Mouse (Mus musculus) small intestine, adult 2 months (tissue): ENCODE measurements at regions not wholly inside any gene's neighbourhood (a gene's known extent, or its start where the extent isn't known, plus 50 kb on each side); places are given as distances from the start of the nearest gene placed in this dataset.

Source experiments
- H3K27ac ChIP-seq: fragments of 200-500 bp; 2 replicates; pipeline ENCODE4 v1.5.1; 2012; ENCODE audit warnings: low read depth, low read length, control low read depth, inconsistent platforms; ENCODE audit not compliant: insufficient read depth
- H3K27me3 ChIP-seq: fragments of 200-500 bp; 2 replicates; pipeline ENCODE4 v1.6.1; 2012; ENCODE audit warnings: mild to moderate bottlenecking, moderate library complexity, low read length, inconsistent platforms; ENCODE audit not compliant: control insufficient read depth, insufficient read depth
- H3K36me3 ChIP-seq: fragments of 200-500 bp; 2 replicates; pipeline ENCODE4 v1.6.1; 2012; ENCODE audit warnings: mild to moderate bottlenecking, low read length, control low read depth, inconsistent platforms; ENCODE audit not compliant: control insufficient read depth, insufficient read depth
- H3K4me1 ChIP-seq: fragments of 200-500 bp; 2 replicates; pipeline ENCODE4 v1.6.1; 2012; ENCODE audit warnings: low read length, inconsistent platforms, mixed read lengths; ENCODE audit not compliant: control insufficient read depth, insufficient read depth, insufficient read length
- H3K4me3 ChIP-seq: fragments of 200-500 bp; 2 replicates; pipeline ENCODE4 v1.5.1; 2012; ENCODE audit warnings: low read depth, mild to moderate bottlenecking, control low read depth, inconsistent platforms, low read length, moderate library complexity
- CTCF ChIP-seq: fragments of 200-500 bp; IDR thresholded peaks from 2 replicates; pipeline ENCODE4 v1.5.1; 2012; ENCODE audit warnings: low read depth, mild to moderate bottlenecking, control low read depth, inconsistent platforms, low read length, moderate library complexity, mixed read lengths; ENCODE audit not compliant: insufficient replicate concordance, insufficient read length; ENCODE audit errors: extremely low read depth
- POLR2A ChIP-seq: fragments of 200-500 bp; IDR thresholded peaks from 2 replicates; pipeline ENCODE4 v1.6.1; 2012; ENCODE audit warnings: low read depth, mild to moderate bottlenecking, control low read depth, inconsistent platforms, low read length, moderate library complexity
- WGBS: fragments of 180-500 bp; shearing (Covaris S2); methylation state at CpG from one replicate; pipeline ENCODE4 v1.1.7; 2018; 5-methylcytosine and 5-hydroxymethylcytosine counted together

GRCm38 (mm10) chr13:59927379-59928111 lies 104.6 kb upstream of the Tut7 start:
- Histone ChIP-seq H3K27me3 (no peaks in the 10 kb centered on the region), H3K36me3 (no peaks in the 10 kb centered on the region), H3K27ac (no peak overlapping the region), H3K4me1 (no peaks in the 10 kb centered on the region), H3K4me3 (no peak overlapping the region)
- WGBS = 83% methylated on average over 12 of the region's 12 CpGs
- TF ChIP-seq POLR2A (no peak), CTCF (no peak)

- Histone ChIP-seq H3K27me3 (no peaks in the 10 kb centered on the region), H3K4me1 (no peaks in the 10 kb centered on the region), H3K27ac (no peak overlapping the region), H3K4me3 (no peak overlapping the region), H3K36me3 (no peaks in the 10 kb centered on the region)
- no peak for TF ChIP-seq CTCF
- TF ChIP-seq POLR2A = no peak
- 37% methylated on average over 9 of the region's 9 CpGs for WGBS
Measured at GRCm38 (mm10) chr13:59925845-59926481, 103.0 kb upstream of the Tut7 start.

GRCm38 (mm10) chr13:59917185-59917584 lies 94.2 kb upstream of the Tut7 start:
- TF ChIP-seq POLR2A = no peak

GRCm38 (mm10) chr13:59916166-59917044 lies 93.5 kb upstream of the Tut7 start:
- no peak overlapping the region for H3K4me3 ChIP-seq
- H3K36me3 ChIP-seq = no peaks in the 10 kb centered on the region
- H3K4me1 ChIP-seq = no peaks in the 10 kb centered on the region
- TF ChIP-seq CTCF (no peak), POLR2A (no peak)
- 79% methylated on average over 22 of the region's 22 CpGs for WGBS
- H3K27ac ChIP-seq = no peak overlapping the region
- H3K27me3 ChIP-seq = no peaks in the 10 kb centered on the region

More at GRCm38 (mm10) chr13:59917185-59917584, 94.2 kb upstream of the Tut7 start:
- 85% methylated on average over 5 of the region's 5 CpGs for WGBS
- no peaks in the 10 kb centered on the region for H3K27me3 ChIP-seq
- H3K36me3 ChIP-seq = no peaks in the 10 kb centered on the region
- no peak overlapping the region for H3K4me3 ChIP-seq
- H3K4me1 ChIP-seq = no peaks in the 10 kb centered on the region
- H3K27ac ChIP-seq = no peak overlapping the region

- Histone ChIP-seq H3K4me3 (no peak overlapping the region), H3K4me1 (no peaks in the 10 kb centered on the region), H3K36me3 (no peaks in the 10 kb centered on the region), H3K27me3 (no peaks in the 10 kb centered on the region), H3K27ac (no peak overlapping the region)
- TF ChIP-seq POLR2A = no peak
- no peak for TF ChIP-seq CTCF
- WGBS = 79% methylated on average over 7 of the region's 7 CpGs
Measured at GRCm38 (mm10) chr13:59915734-59916133, 92.8 kb upstream of the Tut7 start.

- TF ChIP-seq CTCF = no peak
- TF ChIP-seq POLR2A = no peak
- no peak overlapping the region for H3K27ac ChIP-seq
- no peaks in the 10 kb centered on the region for H3K27me3 ChIP-seq
- H3K4me1 ChIP-seq = no peaks in the 10 kb centered on the region
- H3K4me3 ChIP-seq = no peak overlapping the region
- WGBS = 46% methylated on average over 8 of the region's 8 CpGs
- H3K36me3 ChIP-seq = no peaks in the 10 kb centered on the region
Measured at GRCm38 (mm10) chr13:59910179-59911071, 87.5 kb upstream of the Tut7 start.
